Mouse (Mus musculus) midbrain, embryonic 10.5 days (tissue): Measurements from ENCODE around the gene Inip. TPM values are rescaled to one million over a fixed set of nuclear protein-coding genes. Genes with fewer than 3 reads are reported as not detected.
A peak's percentile ranks its signal among the peaks of the same experiment; 100 is the strongest.
"Not testable (repeated sequence)": the region's sequence is repeated elsewhere in the genome, so short reads cannot be mapped to it uniquely, and the experiment has no call there.

Experiments
- DNase-seq: peaks from one replicate; pipeline ENCODE4 v3.0.0-alpha.2; 2017; ENCODE audit warnings: low spot score
- H3K27ac ChIP-seq: fragments of 300-500 bp; sonication (generic); replicated peaks from 2 replicates; pipeline ENCODE4 v1.5.1; 2016; ENCODE audit warnings: mild to moderate bottlenecking
- H3K27me3 ChIP-seq: fragments of 300-500 bp; sonication (generic); 2 replicates; pipeline ENCODE4 v1.6.1; 2016; ENCODE audit warnings: low read depth, mild to moderate bottlenecking; ENCODE audit not compliant: poor library complexity, severe bottlenecking
- H3K36me3 ChIP-seq: fragments of 300-500 bp; sonication (generic); 2 replicates; pipeline ENCODE4 v1.6.1; 2016; ENCODE audit warnings: mild to moderate bottlenecking, moderate library complexity
- H3K4me1 ChIP-seq: fragments of 300-500 bp; sonication (generic); 2 replicates; pipeline ENCODE4 v1.6.1; 2016
- H3K4me3 ChIP-seq: fragments of 300-500 bp; sonication (generic); 2 replicates; pipeline ENCODE4 v1.5.1; 2016; ENCODE audit warnings: mild to moderate bottlenecking, moderate library complexity
- H3K9me3 ChIP-seq: fragments of 300-500 bp; sonication (generic); replicated peaks from 2 replicates; pipeline ENCODE4 v1.6.1; 2016; ENCODE audit warnings: mild to moderate bottlenecking
- WGBS: fragments of 180-500 bp; shearing (Covaris S2); methylation state at CpG from one replicate; pipeline ENCODE4 v1.1.7; 2016; 5-methylcytosine and 5-hydroxymethylcytosine counted together
- polyA plus RNA-seq: library from polyadenylated mRNA; unstranded; fragments of >200 nt; fragmentation: Nextera tagmentation; extraction: Ambion mirVana; gene quantifications from 2 replicates; pipeline ENCODE4 v1.2.1, GENCODE M21; 2016

Inip gene
- polyA plus RNA-seq, 1 experiment from 2014 or later = 110 TPM

- Histone ChIP-seq H3K27ac (peak overlapping the region; percentile 91), H3K9me3 (no peaks in the 10 kb centered on the region), H3K27me3 (peaks cover 6% of the 10 kb centered on the region; the same call in 1 of the 2 replicates), H3K4me1 (peaks cover 25% of the 10 kb centered on the region), H3K36me3 (0 out of 2 replicates have a peak, but pooled peaks cover 3% of the 10 kb centered on the region), H3K4me3 (peak overlapping the region; percentile 96)
- under 1% methylated on average over 58 of the region's 58 CpGs for WGBS
- peak; percentile 66 for DNase-seq
Observed at GRCm38 (mm10) chr4:59805968-59806878, 4.8 kb upstream of the Inip start.

DNA sequence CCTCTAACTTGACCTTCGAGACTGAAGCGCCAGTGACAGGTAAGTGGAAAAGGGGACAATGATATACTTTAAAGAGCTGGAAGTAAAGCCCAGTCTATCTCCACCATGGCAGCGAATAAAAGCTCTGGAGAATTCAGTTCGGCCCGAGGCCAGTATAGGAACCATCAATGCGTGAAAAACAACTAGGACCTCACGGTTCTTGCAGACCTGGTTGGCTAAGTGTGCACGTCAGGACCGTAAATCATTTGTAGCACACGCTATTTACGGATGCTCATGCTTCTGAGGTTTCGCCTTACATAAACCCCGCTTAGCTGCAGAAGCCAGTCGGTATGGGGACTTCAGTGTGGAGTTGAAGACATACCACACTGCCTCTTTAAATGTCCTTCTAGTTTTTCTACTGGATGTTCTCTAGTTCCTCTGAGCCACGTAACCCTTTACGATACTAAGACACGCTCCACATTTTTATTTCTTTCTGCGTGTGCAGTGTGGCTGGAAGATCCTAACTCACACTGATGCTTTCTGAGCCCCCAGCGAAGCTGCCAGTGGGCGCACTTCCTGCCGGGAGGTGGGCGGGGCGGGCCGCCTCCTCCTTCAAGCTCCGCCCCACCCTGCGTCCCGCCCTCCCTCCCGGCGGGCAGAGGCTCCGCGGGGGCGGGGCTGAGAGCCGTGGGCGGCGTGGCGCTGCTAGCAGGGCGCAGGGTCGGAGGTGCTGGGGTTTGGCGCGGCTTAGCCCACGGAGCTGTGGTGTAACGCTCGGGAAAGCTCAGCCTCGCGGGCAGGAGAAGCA lies 4.0 kb upstream of the Inip start, which contains the start of gene Snx30:
Snx30 (plus strand) TSS at position 660 of the 787 bp plus-strand sequence.
- Histone ChIP-seq H3K4me1 (peaks cover 25% of the 10 kb centered on the region), H3K4me3 (peak within 1 kb of the TSS; percentile 96), H3K27me3 (peaks cover 6% of the 10 kb centered on the region; the same call in 1 of the 2 replicates), H3K36me3 (0 out of 2 replicates have a peak, but pooled peaks cover 2% of the 10 kb centered on the region), H3K9me3 (no peaks in the 10 kb centered on the region), H3K27ac (peak within 1 kb of the TSS; percentile 91)
- DNase-seq = peak; percentile 89
- 3% methylated on average over 45 of the region's 45 CpGs for WGBS

GRCm38 (mm10) chr4:59804754-59805153 lies 3.4 kb upstream of the Inip start:
- 77% methylated on average over 1 of the region's 1 CpGs for WGBS
- no peak overlapping the region for H3K27ac ChIP-seq
- no peaks in the 10 kb centered on the region for H3K36me3 ChIP-seq
- no peaks in the 10 kb centered on the region for H3K9me3 ChIP-seq
- H3K27me3 ChIP-seq = peaks cover 6% of the 10 kb centered on the region; the same call in 1 of the 2 replicates
- peak overlapping the region; percentile 96 for H3K4me3 ChIP-seq
- no peak for DNase-seq
- H3K4me1 ChIP-seq = peaks cover 25% of the 10 kb centered on the region

DNA sequence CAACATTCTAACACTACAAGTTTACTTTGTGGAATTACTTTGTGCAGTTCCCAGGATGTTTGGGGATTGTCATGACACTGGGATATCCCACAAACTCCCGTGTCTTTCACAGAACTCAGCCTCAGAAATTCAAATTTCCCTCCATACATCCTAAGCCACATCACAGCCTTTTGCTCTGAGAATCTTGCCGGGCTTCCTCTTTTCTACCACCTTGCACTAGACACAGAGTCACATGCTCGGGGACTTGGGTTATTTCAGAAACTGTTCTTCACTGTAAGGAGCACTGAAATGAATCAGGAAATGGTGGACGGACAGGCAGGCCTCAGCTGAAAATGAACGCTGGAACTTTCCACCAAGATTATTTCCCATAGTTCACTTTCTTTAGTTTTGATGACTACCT lies 2.0 kb upstream of the Inip start:
- DNase-seq = no peak
- 83% methylated on average over 5 of the region's 5 CpGs for WGBS
- Histone ChIP-seq H3K27me3 (peaks cover 6% of the 10 kb centered on the region; the same call in 1 of the 2 replicates), H3K36me3 (no peaks in the 10 kb centered on the region), H3K27ac (no peak overlapping the region), H3K4me1 (peaks cover 25% of the 10 kb centered on the region), H3K9me3 (no peaks in the 10 kb centered on the region), H3K4me3 (no peak overlapping the region)

DNA sequence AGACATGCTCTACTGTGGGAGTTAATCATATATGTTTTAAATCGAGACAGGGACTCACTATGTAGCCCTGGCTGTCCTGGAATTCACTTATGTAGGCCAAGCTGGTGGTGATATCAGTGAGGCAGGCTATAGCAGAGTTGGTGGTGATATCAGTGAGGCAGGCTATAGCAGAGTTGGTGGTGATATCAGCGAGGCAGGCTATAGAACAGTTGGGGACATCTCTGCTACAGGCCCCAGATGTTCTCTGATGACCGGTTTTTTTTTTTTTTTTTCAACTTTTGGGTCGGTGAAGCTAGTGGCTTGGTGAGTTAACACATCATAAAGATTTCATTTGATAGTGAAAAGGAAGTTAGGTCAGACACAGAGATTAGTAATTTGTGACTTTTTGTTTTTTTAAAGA lies 1.4 kb upstream of the Inip start:
- 72% methylated on average over 4 of the region's 4 CpGs for WGBS
- Histone ChIP-seq H3K36me3 (no peaks in the 10 kb centered on the region), H3K9me3 (no peaks in the 10 kb centered on the region), H3K4me3 (no peak overlapping the region), H3K27me3 (peaks cover 6% of the 10 kb centered on the region; the same call in 1 of the 2 replicates), H3K27ac (no peak overlapping the region), H3K4me1 (peaks cover 22% of the 10 kb centered on the region)
- no peak for DNase-seq

GRCm38 (mm10) chr4:59802107-59802506 lies 718 bp upstream of the Inip start:
- Histone ChIP-seq H3K27ac (no peak overlapping the region), H3K9me3 (no peaks in the 10 kb centered on the region), H3K27me3 (peaks cover 6% of the 10 kb centered on the region; the same call in 1 of the 2 replicates), H3K4me1 (peaks cover 15% of the 10 kb centered on the region), H3K36me3 (no peaks in the 10 kb centered on the region), H3K4me3 (no peak overlapping the region)
- DNase-seq = no peak
- WGBS = 88% methylated on average over 6 of the region's 6 CpGs

- 82% methylated on average over 5 of the region's 5 CpGs for WGBS
- no peak overlapping the region for H3K4me3 ChIP-seq
- no peak overlapping the region for H3K27ac ChIP-seq
- peaks cover 6% of the 10 kb centered on the region; the same call in 1 of the 2 replicates for H3K27me3 ChIP-seq
- H3K36me3 ChIP-seq = no peaks in the 10 kb centered on the region
- H3K4me1 ChIP-seq = peaks cover 5% of the 10 kb centered on the region
- no peaks in the 10 kb centered on the region for H3K9me3 ChIP-seq
- no peak for DNase-seq
Observed at GRCm38 (mm10) chr4:59800181-59800580, 1.2 kb downstream of the Inip start.

DNA sequence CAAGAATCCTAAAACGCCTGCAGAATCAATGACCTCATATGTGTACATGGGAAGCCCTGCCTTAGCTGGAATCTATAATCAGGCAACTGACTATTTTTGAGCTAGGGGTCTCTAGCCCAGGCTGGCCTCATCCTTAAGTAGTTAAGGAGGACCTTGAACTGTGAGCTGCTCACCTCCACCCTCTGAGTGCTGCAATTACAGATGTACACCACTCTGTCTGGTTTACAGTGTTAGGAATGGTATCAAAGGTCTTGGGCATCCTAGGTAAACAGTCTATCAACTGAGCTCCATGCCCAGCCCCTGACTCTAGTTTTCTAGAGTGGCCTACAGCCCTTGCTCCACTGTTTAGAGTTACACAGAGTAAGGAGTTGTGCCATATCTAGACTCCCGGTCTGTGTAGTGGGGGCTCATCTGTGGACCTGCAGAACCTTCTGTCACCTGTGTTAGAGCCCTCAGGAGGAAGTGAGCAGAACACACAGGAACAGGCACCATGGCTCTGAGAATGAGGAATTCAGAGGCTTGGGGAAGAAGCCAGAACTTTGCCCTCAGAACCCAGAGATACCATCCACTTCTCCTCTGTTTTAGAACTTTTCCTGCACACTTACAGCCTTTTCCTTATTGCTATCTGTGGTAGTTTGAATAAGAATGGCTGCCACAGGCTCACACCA lies 5.5 kb downstream of the Inip start:
- H3K4me3 ChIP-seq = no peak overlapping the region
- 84% methylated on average over 2 of the region's 2 CpGs for WGBS
- H3K9me3 ChIP-seq = no peaks in the 10 kb centered on the region
- no peaks in the 10 kb centered on the region for H3K36me3 ChIP-seq
- H3K4me1 ChIP-seq = no peaks in the 10 kb centered on the region
- H3K27me3 ChIP-seq = no peaks in the 10 kb centered on the region
- no peak overlapping the region for H3K27ac ChIP-seq
- no peak for DNase-seq

DNA sequence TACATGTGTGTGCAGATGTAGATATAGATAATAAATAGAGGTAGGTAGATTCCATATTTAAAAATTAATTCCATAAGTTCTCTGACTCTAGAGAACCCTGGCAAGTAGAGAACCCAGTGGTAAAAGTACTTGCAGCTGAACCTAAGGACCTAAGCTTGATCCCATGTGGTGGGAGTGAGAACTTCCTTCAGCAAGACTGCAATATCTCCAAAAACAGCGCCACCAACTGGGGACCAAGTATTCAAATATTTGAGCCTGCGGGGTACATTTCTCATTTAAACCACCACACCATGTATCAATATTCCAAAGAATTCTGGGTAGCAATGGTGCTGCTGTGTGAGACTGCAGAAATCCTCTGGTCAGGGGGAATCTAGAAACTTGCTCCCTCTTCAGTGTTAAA lies 7.3 kb downstream of the Inip start:
- DNase-seq = no peak
- Histone ChIP-seq H3K27me3 (no peaks in the 10 kb centered on the region), H3K9me3 (no peaks in the 10 kb centered on the region), H3K4me3 (no peak overlapping the region), H3K36me3 (no peaks in the 10 kb centered on the region), H3K4me1 (no peaks in the 10 kb centered on the region), H3K27ac (no peak overlapping the region)
- WGBS = 73% methylated on average over 2 of the region's 2 CpGs

- not testable (repeated sequence) for H3K4me1 ChIP-seq, H3K27ac ChIP-seq, H3K4me3 ChIP-seq, H3K36me3 ChIP-seq, H3K27me3 ChIP-seq, DNase-seq, H3K9me3 ChIP-seq
- WGBS = 92% methylated on average over 2 of the region's 2 CpGs
Observed at GRCm38 (mm10) chr4:59793626-59794025, 7.8 kb downstream of the Inip start.

- Histone ChIP-seq H3K9me3 (no peaks in the 10 kb centered on the region), H3K4me1 (no peaks in the 10 kb centered on the region), H3K36me3 (no peaks in the 10 kb centered on the region), H3K4me3 (no peak overlapping the region), H3K27me3 (no peaks in the 10 kb centered on the region), H3K27ac (no peak overlapping the region)
- no peak for DNase-seq
Observed at GRCm38 (mm10) chr4:59789015-59789414, 12.4 kb downstream of the Inip start.

DNA sequence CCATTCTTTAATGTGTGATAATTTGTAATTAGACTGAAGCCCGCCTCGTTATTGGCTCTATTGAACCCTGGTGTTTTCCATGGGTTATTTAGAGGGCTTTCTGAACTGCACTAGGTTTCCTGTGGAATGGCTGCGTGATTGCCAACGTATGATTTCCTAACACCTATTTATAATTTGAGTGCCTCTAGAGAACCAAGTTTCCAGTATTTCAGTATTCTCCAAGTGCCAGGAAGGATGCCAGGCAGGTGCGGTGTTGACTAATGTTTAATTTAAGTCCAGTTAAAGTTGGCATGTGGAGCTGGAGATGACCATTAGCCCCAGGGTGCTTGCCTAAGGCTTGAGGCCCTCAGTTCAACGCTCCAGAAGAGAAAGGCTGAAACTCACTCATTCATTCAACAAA lies 14.3 kb downstream of the Inip start:
- H3K27me3 ChIP-seq = no peaks in the 10 kb centered on the region
- no peaks in the 10 kb centered on the region for H3K9me3 ChIP-seq
- H3K36me3 ChIP-seq = no peaks in the 10 kb centered on the region
- 70% methylated on average over 6 of the region's 6 CpGs for WGBS
- H3K4me3 ChIP-seq = no peak overlapping the region
- H3K27ac ChIP-seq = no peak overlapping the region
- no peak for DNase-seq
- H3K4me1 ChIP-seq = peaks cover 4% of the 10 kb centered on the region
